ENCODE assay signal across 9 mouse cellular contexts in genomic region chr11:105352954-105353890, GRCm38 (mm10).
DNase-seq lines count a peak whose midpoint lies in the region; ATAC-seq and TF ChIP-seq lines count a peak whose summit lies in the region.
"Had no signal": no experiment of that assay in that cellular context is flagged by ENCODE, and none has a peak within 500 bp of the region (broad histone marks: within the 10 kb centered on the region; RNA-seq: fewer than 3 reads in every experiment).

No protein-coding gene starts in this region.

- intact Hi-C loops in left cerebral cortex, adult 2 months (cut with DNase I): no loop called here

- H3K4me1 ChIP-seq in kidney, postnatal 0 days (replicated peaks; ENCODE audit: insufficient read depth, low read length): peaks cover 12% of the 10 kb centered on the region; the same call in 1 of the 2 replicates

- H3K9me3 ChIP-seq in kidney, postnatal 0 days (replicated peaks; ENCODE audit: low read length): no peaks in the 10 kb centered on the region
- H3K9me3 ChIP-seq: neural tube, embryonic 12.5 days had no signal

- WGBS in kidney, postnatal 0 days: 40% methylated on average over 9 of the region's 9 CpGs

- ATAC-seq in kidney, postnatal 0 days (replicated peaks; ENCODE audit: low FRiP score, low read depth): peak; percentile 33; the same call in 1 of the 2 replicates

- 0 out of 2 replicates have a peak, but pooled peaks cover 5% of the 10 kb centered on the region for H3K36me3 ChIP-seq in kidney, postnatal 0 days (ENCODE audit: insufficient read depth, low read length)

- peak; percentile 28 to 58 for DNase-seq in layer of hippocampus, postnatal 14 days (ENCODE audit: low spot score in 2 of 2)
- no peak for DNase-seq in layer of hippocampus, adult 9-10 months (ENCODE audit: low spot score)
- peak; percentile 100 for DNase-seq in cerebellum, adult 9-10 months
- DNase-seq in heart, adult 8-10 months (ENCODE audit: low spot score): peak; percentile 92
- peak; percentile 70 for DNase-seq in kidney, postnatal 0 days (ENCODE audit: low spot score)
- peak; percentile 70 for DNase-seq in ovary, postnatal 36 days (ENCODE audit: low spot score)
- DNase-seq in spleen, postnatal 4 days (ENCODE audit: low spot score in 2 of 2): no peak
- DNase-seq in left cerebral cortex, adult 2 months (ENCODE audit: extremely low spot score in 1 of 2, low spot score in 2 of 2): no peak

- H3K27ac ChIP-seq in kidney, postnatal 0 days: no peak overlapping the region
- H3K27ac ChIP-seq in left cerebral cortex, adult 2 months: no peak overlapping the region
- H3K27ac ChIP-seq: neural tube, embryonic 12.5 days had no signal

- no peak for TF ChIP-seq CTCF in kidney, postnatal 0 days (IDR thresholded peaks at IDR 0.05; ENCODE audit: low read depth)
- no peak for TF ChIP-seq CTCF in left cerebral cortex, adult 2 months (IDR thresholded peaks at IDR 0.05)

- H3K4me3 ChIP-seq in kidney, postnatal 0 days (replicated peaks; ENCODE audit: low read depth, low read length): no peak overlapping the region
- H3K4me3 ChIP-seq in left cerebral cortex, adult 2 months: no peak overlapping the region
- H3K4me3 ChIP-seq: neural tube, embryonic 12.5 days had no signal

- no peak overlapping the region for H3K4me2 ChIP-seq in kidney, postnatal 0 days (ENCODE audit: low read length)
- H3K4me2 ChIP-seq: neural tube, embryonic 12.5 days had no signal

- peak overlapping the region; percentile 13; the same call in 1 of the 2 replicates for H3K9ac ChIP-seq in kidney, postnatal 0 days (ENCODE audit: low read depth, low read length)
- H3K9ac ChIP-seq: neural tube, embryonic 12.5 days had no signal

- no peaks in the 10 kb centered on the region for H3K27me3 ChIP-seq in kidney, postnatal 0 days (ENCODE audit: insufficient read depth, low read length)
- H3K27me3 ChIP-seq: neural tube, embryonic 12.5 days had no signal

Comparison
In these comparisons a context has a peak if more than half of its experiments do, and no peak if none do; other contexts are left out.
1. DNase-seq: peak in layer of hippocampus, postnatal 14 days (2 of 2), cerebellum, adult 9-10 months (single experiment), heart, adult 8-10 months (single experiment), kidney, postnatal 0 days (single experiment) and ovary, postnatal 36 days (single experiment); none in layer of hippocampus, adult 9-10 months (single experiment), spleen, postnatal 4 days (0 of 2) and left cerebral cortex, adult 2 months (0 of 2).